Mouse (Mus musculus) hindbrain, embryonic 14.5 days (tissue): ENCODE measurements around the gene Tnfsfm13. TPM values are rescaled to one million over a fixed set of nuclear protein-coding genes. Genes with fewer than 3 reads are reported as not detected.

ENCODE experiments used
- ATAC-seq: fragments of 200-750 bp; cut with Nextera tagmentation; 2 replicates; pipeline ENCODE4 v1.8.0; 2017; ENCODE audit warnings: moderate number of reproducible peaks, mild to moderate bottlenecking, moderate TSS enrichment, moderate library complexity; ENCODE audit not compliant: low FRiP score
- DNase-seq: peaks from one replicate; pipeline ENCODE4 v3.0.0-alpha.2; 2015; ENCODE audit warnings: low spot score
- H3K27ac ChIP-seq: fragments of 300-500 bp; sonication (generic); 2 replicates; pipeline ENCODE4 v1.5.1; 2014; ENCODE audit warnings: mild to moderate bottlenecking, moderate library complexity
- H3K27me3 ChIP-seq: fragments of 300-500 bp; sonication (generic); 2 replicates; pipeline ENCODE4 v1.6.1; 2014; ENCODE audit warnings: mild to moderate bottlenecking, low read length, mixed read lengths; ENCODE audit not compliant: control insufficient read depth, insufficient read depth
- H3K36me3 ChIP-seq: fragments of 300-500 bp; sonication (generic); replicated peaks from 2 replicates; pipeline ENCODE4 v1.6.1; 2014; ENCODE audit not compliant: control insufficient read depth, insufficient read depth
- H3K4me1 ChIP-seq: fragments of 300-500 bp; sonication (generic); replicated peaks from 2 replicates; pipeline ENCODE4 v1.6.1; 2014; ENCODE audit warnings: antibody characterized with exemption, low read length, mixed read lengths; ENCODE audit not compliant: control insufficient read depth, insufficient read depth
- H3K4me2 ChIP-seq: fragments of 300-500 bp; sonication (generic); replicated peaks from 2 replicates; pipeline ENCODE4 v1.6.1; 2014; ENCODE audit warnings: mild to moderate bottlenecking, moderate library complexity
- H3K4me3 ChIP-seq: fragments of 300-500 bp; sonication (generic); replicated peaks from 2 replicates; pipeline ENCODE4 v1.5.1; 2014; ENCODE audit warnings: mild to moderate bottlenecking, low read length
- H3K9ac ChIP-seq: fragments of 300-500 bp; sonication (generic); 2 replicates; pipeline ENCODE4 v1.6.1; 2014
- H3K9me3 ChIP-seq: fragments of 300-500 bp; sonication (generic); 2 replicates; pipeline ENCODE4 v1.6.1; 2016; ENCODE audit warnings: low read length; ENCODE audit not compliant: control insufficient read depth
- WGBS: fragments of 180-500 bp; shearing (Covaris S2); extraction: QIAGEN DNeasy Blood & Tissue Kit; methylation state at CpG from one replicate; pipeline ENCODE4 v1.1.7; 2014; 5-methylcytosine and 5-hydroxymethylcytosine counted together
- microRNA counts: library from miRNA; unstranded; fragments of <30 nt; microRNA quantifications from one replicate; lab custom pipeline; 2016
- microRNA-seq: library from miRNA; unstranded; fragments of <30 nt; microRNA quantifications from one replicate; pipeline ENCODE4, GENCODE M21; 2016
- polyA plus RNA-seq: library from polyadenylated mRNA; unstranded; fragments of >200 nt; fragmentation: Nextera tagmentation; extraction: Ambion mirVana; gene quantifications from 2 replicates; pipeline ENCODE4 v1.2.1, GENCODE M21; 2014

Tnfsfm13 gene
- polyA plus RNA-seq, 1 experiment from 2014 or later, result 2.6 TPM

DNA sequence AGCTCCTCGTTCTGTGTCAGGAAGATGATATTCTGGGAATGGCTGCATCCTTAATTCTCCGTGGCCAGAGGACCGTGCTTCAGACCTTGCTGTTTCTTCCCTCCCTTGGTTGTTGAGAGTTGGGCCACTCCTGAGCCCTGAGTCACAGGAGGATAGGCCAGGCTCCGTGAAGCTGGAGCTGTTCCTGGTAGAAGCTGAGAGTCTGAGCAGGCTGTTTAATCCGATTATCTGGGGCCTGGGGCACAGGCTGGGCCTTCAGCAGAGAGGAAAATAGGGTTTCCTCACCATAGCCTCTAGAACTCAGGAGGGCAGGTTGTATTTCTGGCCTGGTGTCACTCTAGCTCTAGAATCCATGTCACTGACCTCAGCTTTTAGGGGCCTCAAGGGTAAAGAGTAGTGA lies 42.5 kb downstream of the Tnfsfm13 start:
- 69% methylated on average over 5 of the region's 5 CpGs for WGBS
- Histone ChIP-seq H3K27ac (no peak overlapping the region), H3K4me3 (no peak overlapping the region), H3K4me1 (no peaks in the 10 kb centered on the region), H3K36me3 (peaks cover 91% of the 10 kb centered on the region), H3K4me2 (no peak overlapping the region), H3K9ac (no peak overlapping the region), H3K27me3 (no peaks in the 10 kb centered on the region), H3K9me3 (no peaks in the 10 kb centered on the region)
- DNase-seq, result no peak
- no peak for ATAC-seq

DNA sequence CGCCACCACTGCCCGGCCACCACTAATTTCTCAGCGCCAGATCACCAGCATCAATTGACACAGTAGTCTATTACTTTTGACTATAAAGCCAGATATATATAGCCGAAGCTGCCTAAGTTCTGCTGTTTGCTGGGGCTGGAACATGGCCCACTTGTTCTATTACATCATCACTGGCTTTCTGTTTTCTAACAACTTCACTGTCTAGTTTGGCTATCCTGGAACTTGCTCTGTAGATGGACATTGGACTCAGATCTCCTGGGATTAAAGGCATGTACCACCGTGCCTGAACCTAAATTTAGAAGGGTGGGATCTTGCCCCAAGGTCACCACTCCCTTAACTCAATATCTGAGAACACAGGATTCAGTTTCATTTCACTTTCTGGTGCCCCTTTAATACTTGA lies 50.0 kb downstream of the Tnfsfm13 start:
- no peak overlapping the region for H3K4me2 ChIP-seq
- H3K9ac ChIP-seq, result no peak overlapping the region
- no peaks in the 10 kb centered on the region for H3K27me3 ChIP-seq
- ATAC-seq (no peak), DNase-seq (no peak)
- no peak overlapping the region for H3K4me3 ChIP-seq
- no peak overlapping the region for H3K27ac ChIP-seq
- WGBS, result 97% methylated on average over 5 of the region's 5 CpGs
- H3K9me3 ChIP-seq, result no peaks in the 10 kb centered on the region
- H3K36me3 ChIP-seq, result peaks cover 100% of the 10 kb centered on the region
- H3K4me1 ChIP-seq, result no peaks in the 10 kb centered on the region

DNA sequence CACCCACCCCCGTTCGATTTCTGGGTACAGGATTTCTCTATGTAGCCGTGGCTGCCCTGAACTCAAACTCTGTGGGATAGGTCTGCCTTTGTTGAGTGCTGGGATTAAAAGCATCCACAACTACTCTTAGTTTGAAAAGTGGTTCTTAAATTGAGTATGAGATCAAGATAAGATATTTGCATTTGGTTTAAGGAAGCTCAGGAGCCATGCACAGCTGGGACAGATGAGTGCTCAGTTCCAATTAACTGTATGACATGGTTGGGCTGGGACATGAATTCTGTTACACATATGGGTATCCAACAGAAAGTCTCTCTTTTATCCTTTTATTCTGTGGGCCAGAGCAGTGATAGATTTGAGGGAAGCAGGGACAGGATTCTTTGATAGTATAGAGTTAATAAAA lies 60.4 kb downstream of the Tnfsfm13 start:
- Histone ChIP-seq H3K36me3 (peaks cover 30% of the 10 kb centered on the region), H3K4me3 (no peak overlapping the region), H3K27ac (no peak overlapping the region), H3K27me3 (no peaks in the 10 kb centered on the region), H3K4me1 (peaks cover 29% of the 10 kb centered on the region), H3K9me3 (no peaks in the 10 kb centered on the region), H3K9ac (no peak overlapping the region), H3K4me2 (peak overlapping the region; percentile 62; the same call in 1 of the 2 replicates)
- no peak for DNase-seq
- no peak for ATAC-seq
- WGBS, result 93% methylated on average over 3 of the region's 3 CpGs

DNA sequence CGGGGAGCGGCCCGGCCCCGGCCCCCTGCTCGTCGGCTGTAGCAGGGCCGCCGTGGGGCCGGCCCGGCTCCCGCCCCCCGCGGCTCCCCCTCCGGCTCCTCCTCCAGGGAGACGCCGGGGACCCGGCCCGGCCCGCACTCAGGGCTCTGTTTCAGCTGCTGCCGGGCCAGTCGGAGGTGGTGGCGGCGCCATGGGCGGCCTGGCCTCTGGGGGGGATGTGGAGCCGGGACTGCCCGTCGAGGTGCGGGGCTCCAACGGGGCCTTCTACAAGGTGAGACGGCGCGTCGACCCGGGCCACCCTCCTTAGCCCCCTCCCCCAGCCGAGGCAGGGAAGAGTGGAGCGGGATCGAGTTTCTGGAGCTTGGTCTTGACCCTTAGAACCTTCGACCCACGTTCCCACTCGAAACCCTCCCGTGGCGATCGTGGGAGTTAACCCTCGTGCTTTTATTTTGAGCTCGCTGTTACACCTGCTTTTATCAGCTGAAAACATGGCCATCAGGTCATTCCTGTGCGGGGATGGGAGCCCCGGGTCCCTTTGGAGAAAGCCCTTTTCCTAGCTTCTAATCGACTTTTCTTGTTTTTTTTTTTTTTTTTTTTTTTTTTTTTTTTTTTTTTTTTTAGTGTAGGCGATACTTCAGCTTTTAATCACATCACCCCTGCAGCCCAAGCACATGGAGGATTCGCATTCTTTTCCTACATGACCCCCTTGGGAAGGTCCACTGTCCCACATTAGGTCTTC lies 62.6 kb downstream of the Tnfsfm13 start:
- H3K4me2 ChIP-seq, result peak overlapping the region; percentile 62
- peaks cover 29% of the 10 kb centered on the region for H3K4me1 ChIP-seq
- peaks cover 13% of the 10 kb centered on the region; the same call in 1 of the 2 replicates for H3K36me3 ChIP-seq
- H3K27ac ChIP-seq, result peak overlapping the region; percentile 93
- H3K27me3 ChIP-seq, result no peaks in the 10 kb centered on the region
- peak overlapping the region; percentile 97 for H3K9ac ChIP-seq
- no peak for DNase-seq
- peak; percentile 43 for ATAC-seq
- WGBS, result 1% methylated on average over 46 of the region's 50 CpGs
- H3K4me3 ChIP-seq, result peak overlapping the region; percentile 94
- H3K9me3 ChIP-seq, result no peaks in the 10 kb centered on the region

MicroRNAs encoded within 50 kb of the gene (microRNA counts, 519-probe panel; counts per million panel counts)
- microRNA mmu-miR-1934 (lab: Ali Mortazavi, UCI) (not detected), microRNA mmu-miR-467f (lab: Ali Mortazavi, UCI) (1,652 counts per million, percentile 3 among the panel's probes with 10 or more counts)

Small RNA genes lying within 50 kb of the gene (microRNA-seq; reads per million reads assigned to microRNA genes)
- gene Mir1934 (1.8 reads per million, percentile 5 among the genes with 10 or more reads in this experiment), gene Mir467f (not detected)

Other genes starting within 250 kb of the Tnfsfm13 start
- gene Dnah2, start 147.0 kb downstream of the Tnfsfm13 start, polyA plus RNA-seq, result 4.8 and 4.9 TPM in 2 replicates
- gene Efnb3, start 135.9 kb downstream of the Tnfsfm13 start, polyA plus RNA-seq, result 39.9 and 40.8 TPM in 2 replicates
- 15.6 and 16.8 TPM in 2 replicates for gene Wrap53, start 115.8 kb downstream of the Tnfsfm13 start, polyA plus RNA-seq
- 55.7 TPM in 2 replicates for gene Trp53, start 115.7 kb downstream of the Tnfsfm13 start, polyA plus RNA-seq
- gene Atp1b2, start 90.2 kb downstream of the Tnfsfm13 start, polyA plus RNA-seq, result 72.1 and 94.2 TPM in 2 replicates
- not detected in 2 replicates for gene Shbg, start 78.2 kb downstream of the Tnfsfm13 start, polyA plus RNA-seq
- gene Sat2, start 74.1 kb downstream of the Tnfsfm13 start, polyA plus RNA-seq, result 16.9 and 24.5 TPM in 2 replicates
- 27.9 and 35.1 TPM in 2 replicates for gene Fxr2, start 63.1 kb downstream of the Tnfsfm13 start, polyA plus RNA-seq
- not detected in 2 replicates for gene Sox15, start 40.8 kb downstream of the Tnfsfm13 start, polyA plus RNA-seq
- gene Mpdu1, start 33.5 kb downstream of the Tnfsfm13 start, polyA plus RNA-seq, result 47.4 and 63.7 TPM in 2 replicates
- gene Cd68, start 29.9 kb downstream of the Tnfsfm13 start, polyA plus RNA-seq, result 8.0 and 10.3 TPM in 2 replicates
- gene Eif4a1, start 23.7 kb downstream of the Tnfsfm13 start, polyA plus RNA-seq, result 559 and 579 TPM in 2 replicates
- 96.2 and 99.2 TPM in 2 replicates for gene Senp3, start 14.0 kb downstream of the Tnfsfm13 start, polyA plus RNA-seq
- 0.20 and 0.55 TPM in 2 replicates for gene Tnfsf13, start 10.3 kb downstream of the Tnfsfm13 start, polyA plus RNA-seq
- 4.2 and 5.0 TPM in 2 replicates for gene Tnfsf12, start 249 bp downstream of the Tnfsfm13 start, polyA plus RNA-seq
- gene Polr2a, start 62.5 kb upstream of the Tnfsfm13 start, polyA plus RNA-seq, result 24.3 and 26.9 TPM in 2 replicates
- gene Slc35g3, start 65.9 kb upstream of the Tnfsfm13 start, polyA plus RNA-seq, result 0.27 and 0.39 TPM in 2 replicates
- gene Zbtb4, start 69.8 kb upstream of the Tnfsfm13 start, polyA plus RNA-seq, result 4.6 TPM in 2 replicates
- 1.4 and 1.6 TPM in 2 replicates for gene Chrnb1, start 99.8 kb upstream of the Tnfsfm13 start, polyA plus RNA-seq
- 4.3 TPM in 2 replicates for gene Fgf11, start 105.8 kb upstream of the Tnfsfm13 start, polyA plus RNA-seq
- gene Tmem102, start 109.5 kb upstream of the Tnfsfm13 start, polyA plus RNA-seq, result 0.90 and 1.9 TPM in 2 replicates
- not detected in 2 replicates for gene Gm39566, start 119.2 kb upstream of the Tnfsfm13 start, polyA plus RNA-seq
- not detected in 2 replicates for gene Spem2, start 122.4 kb upstream of the Tnfsfm13 start, polyA plus RNA-seq
- 0.40 and 0.44 TPM in 2 replicates for gene Spem1, start 126.1 kb upstream of the Tnfsfm13 start, polyA plus RNA-seq
- gene Nlgn2, start 141.7 kb upstream of the Tnfsfm13 start, polyA plus RNA-seq, result 22.3 and 24.7 TPM in 2 replicates
- 321 and 409 TPM in 2 replicates for gene Tmem256, start 142.4 kb upstream of the Tnfsfm13 start, polyA plus RNA-seq
- 39.3 and 39.8 TPM in 2 replicates for gene Plscr3, start 150.3 kb upstream of the Tnfsfm13 start, polyA plus RNA-seq
- gene Tnk1, start 162.6 kb upstream of the Tnfsfm13 start, polyA plus RNA-seq, result not detected in 2 replicates
- gene Tmem95, start 181.9 kb upstream of the Tnfsfm13 start, polyA plus RNA-seq, result not detected in 2 replicates
- 2.2 and 2.3 TPM in 2 replicates for gene Kctd11, start 185.3 kb upstream of the Tnfsfm13 start, polyA plus RNA-seq
- gene Acap1, start 199.4 kb upstream of the Tnfsfm13 start, polyA plus RNA-seq, result 0.20 and 0.33 TPM in 2 replicates
- gene 2810408A11Rik, start 204.9 kb upstream of the Tnfsfm13 start, polyA plus RNA-seq, result 5.4 and 7.6 TPM in 2 replicates
- gene Neurl4, start 205.0 kb upstream of the Tnfsfm13 start, polyA plus RNA-seq, result 25.6 and 28.1 TPM in 2 replicates
- gene Gps2, start 217.8 kb upstream of the Tnfsfm13 start, polyA plus RNA-seq, result 50.4 and 56.5 TPM in 2 replicates
- 1,061 and 1,077 TPM in 2 replicates for gene Eif5a, start 225.9 kb upstream of the Tnfsfm13 start, polyA plus RNA-seq
- gene Ybx2, start 239.7 kb upstream of the Tnfsfm13 start, polyA plus RNA-seq, result 7.1 and 7.3 TPM in 2 replicates